Mouse (Mus musculus): ENCODE measurements at regions not wholly inside any gene's neighbourhood (a gene's known extent, or its start where the extent isn't known, plus 50 kb on each side); places are given as distances from the start of the nearest gene placed in this dataset.

DNA sequence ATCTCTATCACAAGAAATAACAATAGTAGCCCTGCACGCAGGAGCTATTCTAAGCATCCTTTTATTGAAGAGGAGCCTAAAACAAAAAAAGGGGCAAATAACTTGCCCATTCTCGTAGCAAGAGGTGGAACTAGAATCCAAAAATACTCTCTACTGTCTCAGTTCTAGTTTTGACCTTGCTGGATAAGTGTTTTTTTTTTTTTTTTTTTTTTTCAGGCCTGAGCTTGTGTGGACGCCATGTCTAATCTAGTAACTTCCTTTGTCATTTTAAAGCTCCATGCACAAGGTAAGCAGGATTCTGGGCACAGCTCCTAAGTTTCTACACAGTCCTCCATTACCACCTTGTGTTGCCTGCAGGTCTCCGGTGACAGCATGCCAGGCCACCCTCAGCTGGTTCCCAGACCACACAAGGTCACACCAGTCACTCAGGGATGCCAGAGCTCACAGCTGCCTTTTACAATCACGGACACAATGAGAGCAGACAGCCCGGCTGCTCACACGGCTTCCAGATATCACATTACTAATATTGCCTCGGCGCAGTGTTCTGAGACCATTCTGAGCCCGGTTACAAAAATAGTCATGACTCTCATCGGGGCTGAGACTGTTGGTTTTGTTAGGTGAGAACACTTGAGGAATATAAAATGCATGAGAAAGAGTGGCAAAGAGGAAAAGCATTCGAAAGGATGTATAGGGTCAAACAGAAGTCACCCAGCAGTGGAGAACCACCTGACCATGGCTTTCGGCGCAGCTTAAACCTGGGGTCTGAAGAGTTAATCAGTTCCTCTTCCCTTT lies 124.7 kb upstream of the Tank start:
- DNase-seq = no peak

DNA sequence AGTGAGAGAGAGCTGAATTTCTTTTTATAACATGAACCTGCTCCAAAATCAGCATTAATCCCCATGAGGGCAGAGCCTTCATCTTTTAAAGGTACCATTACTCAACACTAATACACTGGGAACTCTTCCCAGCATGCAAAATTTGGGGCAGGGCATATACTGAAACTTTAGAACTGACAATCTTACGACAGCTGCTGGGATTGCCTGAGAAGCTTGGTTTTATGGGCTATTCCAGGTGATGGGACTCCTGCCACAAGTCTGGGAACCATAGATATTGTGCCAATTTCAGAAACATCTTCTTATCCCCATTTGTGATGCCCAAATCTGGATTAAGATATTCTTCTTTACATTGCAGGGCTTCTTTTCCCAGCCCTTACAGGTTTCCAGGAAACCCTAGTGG lies 125.8 kb upstream of the Tank start:
- DNase-seq = no peak

DNA sequence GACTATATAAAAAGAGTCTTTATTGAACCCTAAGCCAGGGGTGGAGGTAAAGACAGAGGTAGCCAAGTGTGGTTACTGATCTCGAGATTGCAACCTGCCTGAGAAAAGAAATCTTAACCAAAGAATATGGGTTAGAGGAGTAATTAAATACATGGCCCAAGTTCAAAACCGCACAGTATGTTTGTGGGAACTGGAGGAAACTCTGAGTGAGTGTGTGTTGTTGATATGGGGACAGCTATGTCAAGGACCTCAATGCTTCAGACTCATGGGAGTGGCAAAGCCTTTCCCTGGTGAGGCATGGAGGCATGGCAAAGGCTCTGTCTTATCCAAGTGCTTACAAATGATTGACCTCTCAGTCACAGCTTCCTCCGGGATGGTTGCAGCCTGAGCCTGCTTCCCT lies 127.7 kb upstream of the Tank start:
- no peak for DNase-seq

DNA sequence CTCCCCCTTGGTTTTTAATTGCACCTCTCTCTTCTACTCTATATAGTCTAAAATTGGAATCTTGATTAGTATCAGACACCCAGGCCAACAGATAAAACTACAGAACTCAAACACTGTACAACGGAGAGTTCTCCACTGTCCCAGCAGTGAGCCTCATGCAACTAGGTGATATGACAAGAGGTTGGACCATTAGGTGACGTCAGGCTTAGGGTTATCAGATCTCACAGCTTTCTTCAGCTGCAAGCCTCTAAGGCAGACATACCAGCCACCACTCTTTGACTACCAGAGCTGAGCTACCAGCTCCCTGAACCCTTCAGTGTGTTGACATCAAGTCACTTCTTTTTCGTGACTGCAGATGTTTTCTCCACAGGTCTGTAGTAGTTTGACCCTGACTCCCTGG lies 141.8 kb upstream of the Tank start:
- no peak for DNase-seq

DNA sequence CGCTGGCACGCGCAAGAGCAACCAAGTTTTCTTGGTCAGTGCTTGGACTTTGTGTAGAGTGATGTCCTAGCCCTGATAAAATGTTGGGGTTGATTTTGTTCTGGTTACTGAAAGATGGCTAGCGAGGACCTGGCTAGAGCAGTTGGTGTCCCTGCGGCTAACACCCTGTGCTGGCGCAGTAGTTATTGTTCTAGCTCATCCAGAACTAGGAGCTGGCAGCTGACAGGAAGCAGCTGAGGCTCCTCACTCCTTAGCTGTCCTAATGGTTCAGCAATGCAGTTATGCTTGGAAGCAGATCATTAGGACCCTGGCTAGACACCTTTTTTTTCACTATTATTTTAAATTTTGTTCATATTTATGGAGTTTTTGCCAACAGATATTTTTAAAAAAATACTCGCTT lies 170.5 kb upstream of the Tank start:
- no peak for DNase-seq

DNA sequence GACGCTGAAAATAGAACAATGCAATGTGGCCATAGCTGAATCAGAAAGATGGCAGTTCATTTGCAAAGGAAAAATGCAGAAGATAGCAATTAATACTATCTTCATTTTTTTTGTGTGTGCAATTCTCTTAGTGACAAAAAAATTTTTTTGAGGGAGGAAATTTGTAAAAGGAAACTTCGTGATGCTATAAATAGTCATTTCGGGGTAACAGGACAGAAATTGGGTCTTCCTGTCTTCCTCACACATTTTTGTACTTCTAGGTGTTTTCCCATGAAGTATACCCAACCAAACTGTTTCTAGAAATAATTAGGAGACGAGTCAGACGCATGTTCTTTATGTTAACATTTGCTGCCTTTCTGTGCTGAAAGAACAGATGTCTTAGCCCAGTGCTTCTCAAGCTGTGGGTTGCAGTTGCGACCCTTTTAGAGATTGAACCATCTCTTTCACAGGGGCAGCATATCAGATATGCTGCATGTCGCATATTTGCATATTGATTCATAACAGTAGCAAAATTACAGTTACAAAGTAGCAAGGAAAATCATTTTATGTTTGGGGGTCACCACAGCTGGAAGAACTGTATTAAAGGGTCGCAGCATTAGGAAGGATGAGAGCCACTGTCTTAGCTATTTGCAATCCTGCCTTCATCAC lies 172.2 kb upstream of the Tank start:
- no peak for DNase-seq

DNA sequence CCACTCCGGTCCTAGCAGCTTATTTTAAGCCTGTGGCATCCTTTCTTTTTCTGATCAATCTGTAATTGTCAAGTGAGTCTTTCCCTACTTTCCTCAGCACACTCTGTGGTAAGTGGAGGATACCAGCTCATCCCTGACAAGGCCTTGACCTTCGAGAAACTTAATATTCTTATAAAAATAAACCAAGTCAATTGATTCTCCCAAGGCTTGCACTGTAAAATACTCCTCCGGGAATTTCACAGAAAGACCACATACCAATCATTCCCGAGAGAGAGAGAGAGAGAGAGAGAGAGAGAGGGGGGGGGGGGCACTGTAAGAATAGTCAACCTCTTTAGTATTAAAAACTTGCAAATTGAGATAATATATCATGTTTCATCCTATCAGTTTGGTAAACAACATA lies 173.1 kb upstream of the Tank start:
- no peak for DNase-seq

DNA sequence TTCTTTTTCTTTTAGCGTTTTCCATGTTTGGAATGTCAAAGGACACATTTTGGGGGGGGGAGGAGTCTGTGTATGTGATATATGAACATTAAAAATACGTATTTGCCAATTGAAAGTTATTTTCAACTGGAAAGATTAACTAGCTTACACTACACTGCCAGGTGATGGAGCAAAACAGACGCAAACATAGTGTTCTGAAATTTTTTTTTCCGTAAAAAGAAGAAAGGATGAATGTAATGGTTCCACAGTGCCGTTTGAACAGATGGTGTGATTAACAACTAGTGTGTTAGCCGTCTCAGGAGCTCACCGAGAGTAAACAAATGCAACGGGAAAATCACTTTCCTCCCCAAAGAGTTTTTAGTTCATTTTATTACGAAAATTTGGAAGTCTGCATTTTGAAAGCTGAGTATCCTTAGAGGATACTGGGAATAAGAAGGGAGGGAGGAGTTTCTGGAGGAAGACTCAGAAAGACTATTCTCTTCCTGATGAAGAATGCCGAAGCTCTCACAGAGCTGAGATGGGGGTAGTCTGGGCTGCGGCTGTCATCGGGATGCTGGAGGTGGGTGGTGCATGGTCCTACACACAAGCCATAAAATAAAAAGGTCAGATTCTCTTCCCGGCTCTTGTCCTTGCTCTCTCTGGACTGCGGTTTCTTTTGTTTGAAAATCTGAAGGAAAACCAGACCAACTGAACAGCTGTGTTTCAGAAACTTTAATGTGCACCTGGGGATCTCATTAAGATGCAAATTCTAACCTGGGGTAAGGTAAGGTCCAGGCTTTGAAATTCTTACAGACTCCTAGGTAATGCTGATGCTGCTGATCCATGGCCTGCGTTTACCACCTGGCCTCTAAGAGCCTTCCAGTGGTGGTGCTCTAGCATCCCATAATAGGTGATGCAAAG lies 175.5 kb upstream of the Tank start:
- no peak for DNase-seq

DNA sequence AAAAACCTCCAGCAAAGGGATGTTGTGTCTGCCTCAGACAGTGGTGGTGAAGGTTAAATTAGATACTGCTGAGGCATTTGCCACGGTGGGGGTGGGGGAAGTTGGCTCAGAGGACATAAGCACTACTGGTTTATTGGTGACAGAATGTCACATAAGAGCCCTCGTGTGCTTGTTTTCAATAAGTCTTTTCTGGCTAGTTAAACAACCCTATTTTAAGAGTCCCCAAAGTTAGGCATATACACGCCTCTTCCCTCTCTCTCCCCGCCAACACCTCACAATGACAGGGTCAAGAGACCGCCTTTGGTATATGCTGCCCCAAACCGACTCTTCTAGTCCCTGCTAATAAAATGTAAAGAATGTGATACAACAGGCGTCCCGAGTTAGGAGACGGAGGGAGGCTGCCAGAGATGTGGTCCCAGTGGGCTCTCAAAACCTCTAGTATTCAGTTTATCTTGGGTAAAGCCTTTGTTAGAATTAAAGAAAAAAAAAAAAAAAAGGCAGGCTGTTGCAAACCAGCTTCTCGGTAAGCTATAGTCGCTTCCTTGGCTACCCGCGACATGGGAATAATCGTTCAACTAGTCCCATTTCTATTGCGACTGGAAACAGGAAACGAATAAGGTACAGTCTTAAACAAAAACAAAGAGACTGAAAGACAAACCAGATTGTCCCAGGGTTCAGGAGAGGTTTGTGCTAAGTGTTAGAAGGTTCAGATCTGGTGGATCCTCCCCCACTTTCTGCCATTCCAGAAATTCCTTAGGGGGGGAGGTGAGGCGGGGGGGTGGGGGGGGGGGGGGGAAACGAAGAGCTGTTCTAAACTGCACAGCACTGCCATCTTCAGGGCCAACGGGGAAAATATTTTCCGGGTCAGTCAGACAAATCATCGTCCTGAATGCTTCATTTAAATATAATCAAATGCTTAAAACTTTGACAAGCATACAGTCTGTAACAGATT lies 176.5 kb upstream of the Tank start:
- peak; percentile 70 for DNase-seq

DNA sequence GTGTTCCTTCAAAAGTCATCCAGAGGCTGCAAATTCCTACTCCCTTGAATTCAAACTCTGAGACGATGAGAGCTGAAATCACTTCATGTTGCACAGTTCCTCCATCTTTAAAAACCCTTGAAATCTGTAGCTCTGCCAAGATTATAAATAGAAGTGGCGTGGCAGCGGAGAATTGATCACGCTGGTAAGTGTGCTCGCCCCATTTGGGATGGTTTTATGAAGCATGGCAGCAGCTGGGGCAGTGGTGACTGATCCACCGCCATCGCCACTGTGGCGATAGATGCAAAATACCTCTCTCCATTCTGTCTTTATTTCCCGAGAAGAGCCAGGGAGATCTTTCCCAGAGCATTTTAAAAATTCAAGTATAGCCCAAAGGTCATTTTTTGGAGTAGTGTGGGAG lies 179.8 kb upstream of the Tank start:
- DNase-seq = no peak

DNA sequence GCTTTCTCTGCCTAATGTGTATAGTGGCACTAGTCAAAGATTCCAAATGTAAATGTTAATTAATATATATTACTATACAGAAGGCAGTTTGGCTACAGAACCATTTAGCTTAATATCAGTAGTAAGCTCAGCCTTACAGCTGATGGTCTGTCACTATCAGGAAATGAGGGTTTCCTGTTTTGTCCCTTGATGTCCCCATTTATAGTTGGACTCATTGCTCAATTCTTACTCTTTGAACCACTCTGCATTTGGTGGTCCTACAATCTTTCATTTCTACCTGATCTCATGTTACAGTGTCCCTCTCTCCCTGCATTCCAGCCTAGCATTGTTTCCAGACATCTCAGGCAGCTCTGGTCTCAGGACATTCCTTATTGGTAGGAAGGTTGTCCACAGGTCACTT lies 188.8 kb upstream of the Tank start:
- no peak for DNase-seq

DNA sequence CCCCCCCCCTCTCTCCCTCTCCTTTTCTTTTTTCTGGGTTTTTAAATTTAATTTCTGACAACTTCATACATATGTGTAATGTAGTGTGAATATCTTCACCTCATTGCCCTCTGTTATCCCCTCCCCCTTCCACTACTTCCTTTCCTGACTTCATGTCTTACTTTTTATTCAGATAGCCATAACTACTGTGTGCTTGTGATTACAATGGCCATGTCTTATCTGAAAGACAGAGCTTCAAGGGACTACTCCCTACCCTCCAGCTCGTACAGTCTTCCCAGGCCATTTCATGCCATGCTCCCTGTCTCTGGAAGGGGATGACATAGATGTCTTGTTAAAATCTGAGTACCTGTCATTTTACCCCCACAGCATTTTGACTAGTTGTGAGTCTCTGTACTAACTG lies 189.2 kb upstream of the Tank start:
- DNase-seq = no peak

DNA sequence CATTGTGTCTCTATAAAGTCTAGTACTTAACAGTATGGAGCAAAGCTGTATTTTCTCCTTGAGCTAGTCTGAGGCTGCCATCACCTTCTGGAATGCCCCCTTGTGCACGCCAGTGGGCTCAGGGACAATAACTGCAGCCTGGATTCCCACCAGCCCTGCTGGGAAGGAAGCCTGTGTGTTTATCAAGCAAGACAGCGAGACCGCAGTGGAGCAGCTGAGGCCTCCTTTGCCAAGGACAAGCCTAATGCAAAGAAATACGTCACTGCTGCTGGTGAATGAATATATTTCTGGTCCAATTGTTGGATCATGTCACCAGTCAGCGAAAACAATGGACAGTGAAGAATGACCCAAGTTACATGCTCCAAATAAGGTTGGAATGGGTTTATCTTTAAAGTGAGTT lies 190.8 kb upstream of the Tank start:
- DNase-seq = no peak

DNA sequence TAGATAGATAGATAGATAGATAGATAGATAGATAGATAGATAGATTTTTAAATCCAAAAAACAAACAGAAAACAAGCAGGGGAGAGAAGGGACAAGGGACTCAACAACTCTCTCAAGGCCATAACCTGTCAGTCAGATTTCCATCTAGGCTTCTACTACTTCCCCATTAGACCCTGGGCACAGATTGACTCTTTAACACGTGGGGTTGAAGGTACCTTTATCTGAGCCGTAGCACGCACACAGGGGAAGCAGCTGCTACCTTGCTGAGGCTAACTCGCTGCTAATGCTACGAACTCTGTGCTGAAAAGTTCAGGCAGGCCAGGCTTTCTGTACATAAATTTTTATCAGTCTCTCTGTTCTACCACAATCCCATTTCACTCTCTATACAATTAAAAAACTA lies 191.4 kb upstream of the Tank start:
- DNase-seq = no peak

DNA sequence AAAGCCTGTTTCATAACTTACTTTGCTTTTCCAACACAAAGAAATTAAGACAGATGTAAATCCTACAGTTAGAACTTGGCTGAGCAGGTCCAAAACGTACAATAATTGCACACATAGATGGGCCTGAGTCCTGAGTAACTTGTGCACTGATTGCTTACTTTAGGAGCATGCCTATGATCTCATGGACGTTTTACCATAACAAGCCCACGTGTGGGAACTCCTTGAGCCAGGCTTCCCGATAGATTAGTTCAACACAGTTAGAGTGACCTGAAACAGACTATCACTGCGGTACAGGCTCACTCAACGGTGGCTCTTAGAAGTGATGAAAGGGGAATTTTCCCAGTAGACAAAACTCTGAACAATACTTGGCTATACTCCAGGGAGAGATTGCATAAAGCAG lies 193.9 kb upstream of the Tank start:
- no peak for DNase-seq

DNA sequence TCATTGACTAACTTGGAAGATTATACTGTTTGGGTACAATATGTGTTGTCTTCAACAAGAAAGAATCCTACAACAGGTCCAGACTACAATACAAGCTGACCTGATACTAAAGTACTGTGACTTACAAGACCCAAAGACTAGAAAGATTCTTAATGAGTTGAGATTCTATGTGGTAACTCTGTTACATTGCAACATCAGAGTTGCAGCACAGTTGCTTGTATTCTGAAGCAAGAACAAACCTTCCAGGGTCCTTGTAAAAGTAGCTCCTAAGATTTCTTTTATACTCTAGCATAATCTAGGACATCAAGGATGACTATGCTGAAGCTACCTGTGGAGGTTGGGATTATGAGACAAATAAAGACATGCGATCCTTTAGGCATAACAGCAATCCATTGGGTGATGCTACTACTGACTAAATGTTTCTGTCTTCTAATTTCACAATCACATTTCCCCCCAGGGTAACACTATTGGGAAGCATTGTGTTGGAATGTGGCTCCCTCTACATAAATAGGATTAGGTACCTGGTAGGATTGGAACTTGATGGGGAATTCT lies 194.6 kb upstream of the Tank start:
- no peak for DNase-seq

DNA sequence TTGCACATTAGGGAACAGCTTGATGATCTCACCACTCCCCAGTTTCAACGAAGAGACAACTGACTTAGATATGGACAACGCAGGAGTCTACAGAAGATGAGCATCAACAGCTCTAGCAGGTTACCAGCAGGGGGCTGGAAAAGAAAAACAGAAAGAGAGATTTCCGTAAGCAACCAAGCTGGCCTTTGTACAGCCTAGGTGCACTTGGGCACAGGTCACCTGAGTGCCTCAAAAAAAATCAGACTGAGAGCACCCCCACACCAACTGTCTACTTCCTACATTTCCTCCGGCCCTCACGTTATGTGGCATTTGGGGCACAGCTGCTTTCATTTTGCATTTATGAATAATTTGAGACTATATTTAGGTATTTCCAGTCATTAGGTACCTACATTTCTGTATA lies 199.3 kb upstream of the Tank start:
- DNase-seq = no peak

DNA sequence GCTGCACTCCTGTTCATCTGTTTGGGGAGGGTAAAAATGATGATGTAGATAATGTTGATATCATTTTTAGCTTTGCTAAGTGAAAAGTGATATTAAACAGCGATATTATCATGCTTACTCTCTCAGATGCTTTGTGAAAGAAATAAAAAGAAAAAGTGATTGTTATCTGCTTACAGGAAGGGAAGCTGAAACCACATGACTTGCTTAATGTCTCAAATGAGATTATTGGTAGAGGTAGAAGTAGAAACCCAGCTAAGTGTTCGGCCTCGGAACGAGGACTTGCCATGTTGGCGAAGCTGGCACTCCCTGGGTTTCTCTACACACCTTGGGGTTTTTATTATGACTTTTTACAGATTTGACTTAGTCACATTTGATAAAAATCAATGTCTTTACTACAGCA lies 200.1 kb upstream of the Tank start:
- DNase-seq = no peak

DNA sequence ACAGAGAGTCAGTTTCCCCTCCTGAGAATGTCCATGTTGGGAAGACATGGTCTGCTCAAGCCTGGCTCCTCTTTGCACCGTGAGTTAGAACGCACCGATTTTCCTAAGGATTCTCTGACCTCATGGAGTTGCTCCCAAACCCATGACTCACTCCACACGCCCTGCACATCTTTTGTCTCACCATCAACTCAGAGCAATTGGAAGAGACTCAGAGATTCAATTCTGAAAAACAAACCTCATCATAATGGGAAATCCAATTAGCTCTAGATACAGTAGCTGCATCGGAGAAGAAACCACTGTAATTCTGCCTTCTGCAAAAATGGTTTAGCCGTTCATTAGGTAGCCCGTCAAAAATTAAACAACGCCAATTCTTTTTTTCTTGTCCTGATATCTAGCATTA lies 200.6 kb upstream of the Tank start:
- DNase-seq = no peak

DNA sequence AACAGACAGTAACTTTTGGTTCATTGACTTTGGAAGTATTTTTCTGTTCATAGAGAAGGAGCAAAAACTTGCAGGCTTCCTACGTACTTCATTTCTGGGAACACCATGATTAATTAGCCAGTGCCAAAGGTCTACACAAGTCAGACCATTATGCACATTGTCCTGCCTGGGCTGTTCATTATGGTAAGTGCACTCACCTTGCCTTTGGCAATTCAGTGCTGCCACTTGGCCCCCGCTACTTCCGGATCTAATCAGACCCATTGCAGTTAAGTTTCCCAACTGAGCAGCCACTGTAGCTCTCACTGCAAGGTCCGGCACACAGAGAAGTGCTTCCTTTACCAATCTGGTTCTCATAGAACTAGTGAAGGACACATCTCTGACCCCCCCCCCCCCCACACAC lies 215.8 kb upstream of the Tank start:
- no peak for DNase-seq

DNA sequence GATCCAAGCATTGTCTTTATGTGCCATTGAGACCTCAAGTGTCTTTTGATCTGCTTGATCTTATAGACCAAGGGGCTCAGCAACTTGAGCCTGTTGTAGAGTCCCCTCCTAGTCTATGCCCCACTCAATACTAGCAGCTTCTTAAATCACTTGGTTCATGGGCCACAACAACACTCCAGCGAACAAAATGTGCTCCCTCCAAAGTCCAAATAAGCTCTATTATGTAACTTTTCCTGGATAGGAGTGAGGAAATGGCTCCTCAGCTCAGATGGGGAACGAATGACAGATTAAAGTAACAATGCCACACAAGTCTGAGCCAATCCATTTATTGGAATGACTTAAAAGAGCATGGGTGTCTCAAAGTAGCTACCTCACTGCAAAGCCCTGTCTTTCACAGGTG lies 217.0 kb upstream of the Tank start:
- DNase-seq = no peak

DNA sequence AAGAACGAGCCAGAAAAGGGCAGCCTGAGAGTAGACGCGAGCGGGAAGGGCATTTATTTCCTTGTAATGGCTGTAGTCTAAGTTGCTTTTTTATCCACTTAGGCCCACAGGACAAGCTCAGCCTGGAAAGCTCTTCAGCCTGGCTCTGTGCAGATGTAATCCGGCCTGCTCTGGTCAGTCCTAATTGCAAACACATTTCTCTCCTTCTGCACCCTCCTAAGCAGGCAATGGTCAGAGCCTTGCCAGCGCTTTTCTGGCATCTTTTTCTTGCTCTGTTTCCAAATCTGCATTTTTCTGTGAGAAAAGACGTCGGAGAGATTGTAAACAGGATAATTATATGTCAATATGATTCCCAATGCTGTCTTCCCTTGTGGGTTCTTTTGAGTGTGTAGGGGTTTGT lies 224.3 kb upstream of the Tank start:
- no peak for DNase-seq

Data from right cerebral cortex, postnatal 14 days (tissue).